Mouse (Mus musculus) midbrain, embryonic 14.5 days (tissue): Measurements from ENCODE around the gene Trio. TPM values are rescaled to one million over a fixed set of nuclear protein-coding genes. Genes with fewer than 3 reads are reported as not detected.
A peak's percentile ranks its signal among the peaks of the same experiment; 100 is the strongest.
"Not testable (repeated sequence)": the region's sequence is repeated elsewhere in the genome, so short reads cannot be mapped to it uniquely, and the experiment has no call there.

Source experiments
- ATAC-seq: fragments of 200-750 bp; cut with Nextera tagmentation; 2 replicates; pipeline ENCODE4 v1.8.0; 2017; ENCODE audit warnings: moderate number of reproducible peaks, moderate library complexity; ENCODE audit not compliant: low FRiP score, low TSS enrichment
- DNase-seq: peaks from one replicate; pipeline ENCODE4 v3.0.0-alpha.2; 2015
- H3K27ac ChIP-seq: fragments of 300-500 bp; sonication (generic); replicated peaks from 2 replicates; pipeline ENCODE4 v1.5.1; 2014; ENCODE audit warnings: mild to moderate bottlenecking, low read depth, low read length, moderate library complexity
- H3K27me3 ChIP-seq: fragments of 300-500 bp; sonication (generic); 2 replicates; pipeline ENCODE4 v1.6.1; 2014; ENCODE audit warnings: low read length, control low read depth, mixed read lengths; ENCODE audit not compliant: control insufficient read depth, insufficient read depth
- H3K36me3 ChIP-seq: fragments of 300-500 bp; sonication (generic); 2 replicates; pipeline ENCODE4 v1.6.1; 2014; ENCODE audit warnings: low read length, control low read depth; ENCODE audit not compliant: control insufficient read depth, insufficient read depth
- H3K4me1 ChIP-seq: fragments of 300-500 bp; sonication (generic); 2 replicates; pipeline ENCODE4 v1.6.1; 2014; ENCODE audit warnings: mild to moderate bottlenecking, antibody characterized with exemption, low read length, control low read depth; ENCODE audit not compliant: control insufficient read depth, insufficient read depth
- H3K4me2 ChIP-seq: fragments of 300-500 bp; sonication (generic); 2 replicates; pipeline ENCODE4 v1.6.1; 2014; ENCODE audit warnings: mild to moderate bottlenecking, low read length, moderate library complexity
- H3K4me3 ChIP-seq: fragments of 300-500 bp; sonication (generic); replicated peaks from 2 replicates; pipeline ENCODE4 v1.5.1; 2014; ENCODE audit warnings: low read depth, low read length
- H3K9ac ChIP-seq: fragments of 300-500 bp; sonication (generic); replicated peaks from 2 replicates; pipeline ENCODE4 v1.6.1; 2014; ENCODE audit warnings: mild to moderate bottlenecking, low read length, moderate library complexity
- H3K9me3 ChIP-seq: fragments of 300-500 bp; sonication (generic); 2 replicates; pipeline ENCODE4 v1.6.1; 2016; ENCODE audit warnings: low read length, control low read depth, mixed read lengths; ENCODE audit not compliant: control insufficient read depth
- WGBS: fragments of 180-500 bp; shearing (Covaris S2); extraction: QIAGEN DNeasy Blood & Tissue Kit; methylation state at CpG from one replicate; pipeline ENCODE4 v1.1.7; 2014; 5-methylcytosine and 5-hydroxymethylcytosine counted together
- polyA plus RNA-seq: library from polyadenylated mRNA; unstranded; fragments of >200 nt; fragmentation: Nextera tagmentation; extraction: Ambion mirVana; gene quantifications from 2 replicates; pipeline ENCODE4 v1.2.1, GENCODE M21; 2014

Trio gene
- polyA plus RNA-seq, 1 experiment from 2014 or later = 56.5 TPM

DNA sequence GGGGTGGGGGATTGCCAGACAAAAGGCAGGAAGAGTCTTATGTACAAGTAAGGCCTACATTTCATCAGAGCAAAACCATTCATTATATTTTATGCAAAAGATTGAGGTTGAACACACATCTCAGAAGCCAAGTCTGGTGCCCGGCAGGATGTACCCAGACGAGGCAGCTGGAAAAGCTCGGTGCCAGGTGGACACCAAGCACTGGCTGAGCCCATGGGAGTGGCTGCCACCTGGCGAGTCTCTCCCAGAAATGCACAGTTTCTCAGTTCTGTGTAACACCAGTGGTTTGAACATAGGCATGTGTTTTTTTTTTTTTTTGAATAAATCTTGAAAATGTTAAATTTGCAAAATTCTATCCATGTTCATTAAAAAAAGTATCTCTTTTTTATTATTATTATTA is 293.8 kb downstream of the Trio start:
- ATAC-seq (no peak), DNase-seq (no peak)
- no peaks in the 10 kb centered on the region for H3K27me3 ChIP-seq
- peaks cover 55% of the 10 kb centered on the region for H3K36me3 ChIP-seq
- no peaks in the 10 kb centered on the region for H3K9me3 ChIP-seq
- no peak overlapping the region for H3K9ac ChIP-seq
- no peak overlapping the region for H3K27ac ChIP-seq
- H3K4me2 ChIP-seq = no peak overlapping the region
- no peaks in the 10 kb centered on the region for H3K4me1 ChIP-seq
- 90% methylated on average over 4 of the region's 4 CpGs for WGBS
- no peak overlapping the region for H3K4me3 ChIP-seq

DNA sequence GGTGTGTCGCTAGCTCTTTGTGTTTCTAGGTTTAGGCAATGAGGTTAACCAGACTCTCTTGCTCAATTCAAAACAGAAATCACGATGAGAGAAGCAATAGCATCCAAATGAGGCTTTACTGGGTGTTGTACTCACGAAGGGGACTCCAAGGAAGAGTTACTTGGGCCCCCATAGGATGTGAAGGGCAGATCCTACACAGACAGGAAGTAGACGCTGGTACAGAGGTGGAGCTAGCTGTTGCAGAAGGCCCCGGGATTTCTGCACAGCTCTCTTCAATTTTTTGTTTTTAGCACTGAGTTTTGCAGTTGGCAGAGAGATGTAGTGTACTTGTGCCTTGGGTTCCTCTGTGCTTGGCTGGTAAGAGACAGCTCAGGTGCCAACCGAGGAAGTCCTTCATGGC is 299.4 kb downstream of the Trio start:
- DNase-seq = no peak
- 87% methylated on average over 6 of the region's 6 CpGs for WGBS

DNA sequence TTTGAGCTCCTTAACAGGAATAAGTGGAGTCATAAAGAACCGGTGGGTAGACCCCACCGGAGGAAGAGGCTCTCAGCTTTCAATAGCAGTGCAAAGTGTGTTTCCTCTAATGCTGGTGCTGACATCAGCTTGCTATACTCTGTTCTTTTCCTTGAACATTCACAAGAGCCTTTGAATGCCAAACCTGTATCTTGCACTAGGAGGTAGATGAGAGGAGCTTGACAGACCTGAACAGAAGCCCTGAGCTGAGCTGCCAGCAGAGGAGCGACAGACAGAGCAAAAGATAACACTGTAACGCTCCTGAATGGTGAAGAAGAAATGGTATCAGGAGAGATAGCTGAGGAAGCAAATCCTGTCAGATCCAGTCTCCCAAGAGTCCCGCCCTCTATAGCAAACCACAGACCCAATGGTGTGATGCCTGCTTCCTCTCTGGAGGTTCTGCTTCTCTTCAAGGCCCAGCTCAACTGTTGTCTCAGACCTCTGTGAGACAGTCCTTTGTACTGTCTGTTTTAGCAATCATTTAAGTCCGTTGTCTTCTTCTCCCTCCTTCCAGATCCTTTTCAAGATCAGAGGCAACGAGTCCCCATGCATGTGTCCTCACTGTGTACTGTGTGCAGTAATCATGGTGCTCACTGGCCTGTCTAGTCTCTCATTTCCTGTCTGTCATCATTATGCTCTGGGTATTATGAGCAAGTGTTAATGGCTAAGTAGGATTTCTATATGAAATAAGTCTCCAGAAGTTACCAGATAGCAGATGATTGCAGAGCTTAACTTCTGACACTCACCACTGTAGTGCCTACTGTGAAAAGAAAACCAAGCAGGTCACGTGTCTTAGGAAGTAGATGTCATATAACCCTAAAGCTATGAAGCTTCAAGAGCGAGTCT is 300.6 kb downstream of the Trio start:
- H3K36me3 ChIP-seq = 0 out of 2 replicates have a peak, but pooled peaks cover 2% of the 10 kb centered on the region
- WGBS = 80% methylated on average over 9 of the region's 9 CpGs
- H3K27ac ChIP-seq = no peak overlapping the region

More for the DNA sequence above, 299.4 kb downstream of the Trio start:
- Histone ChIP-seq H3K4me3 (no peak overlapping the region), H3K9me3 (no peaks in the 10 kb centered on the region), H3K4me2 (no peak overlapping the region), H3K9ac (no peak overlapping the region), H3K4me1 (no peaks in the 10 kb centered on the region), H3K36me3 (0 out of 2 replicates have a peak, but pooled peaks cover 4% of the 10 kb centered on the region), H3K27ac (no peak overlapping the region), H3K27me3 (no peaks in the 10 kb centered on the region)
- no peak for ATAC-seq

DNA sequence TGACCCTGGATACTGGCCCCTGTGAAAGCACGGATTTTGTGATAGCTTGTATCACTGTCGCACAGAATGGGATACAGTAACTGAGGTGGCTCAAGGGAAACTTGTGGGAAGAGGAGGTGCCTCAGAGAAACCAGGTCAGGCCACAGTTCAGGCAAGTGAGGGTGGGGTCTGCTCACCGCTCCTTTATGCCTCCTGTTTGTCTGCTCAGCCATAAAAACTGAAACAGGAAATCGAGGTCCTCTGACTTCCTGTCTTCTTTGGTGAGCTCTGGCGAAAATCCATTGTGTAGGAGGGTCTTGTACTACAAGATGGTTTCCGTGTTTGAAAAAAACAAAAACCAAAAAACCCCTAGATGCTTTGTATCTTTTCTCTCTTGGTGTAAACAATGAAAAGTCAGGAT is 301.4 kb downstream of the Trio start:
- Histone ChIP-seq H3K4me1 (no peaks in the 10 kb centered on the region), H3K9me3 (no peaks in the 10 kb centered on the region), H3K4me2 (no peak overlapping the region), H3K27me3 (no peaks in the 10 kb centered on the region), H3K36me3 (no peaks in the 10 kb centered on the region), H3K9ac (no peak overlapping the region), H3K27ac (no peak overlapping the region), H3K4me3 (no peak overlapping the region)
- no peak for ATAC-seq
- no peak for DNase-seq
- 79% methylated on average over 6 of the region's 6 CpGs for WGBS

More for the DNA sequence above, 300.6 kb downstream of the Trio start:
- no peak for DNase-seq
- Histone ChIP-seq H3K4me1 (no peaks in the 10 kb centered on the region), H3K9me3 (no peaks in the 10 kb centered on the region), H3K4me2 (no peak overlapping the region), H3K27me3 (no peaks in the 10 kb centered on the region), H3K4me3 (no peak overlapping the region), H3K9ac (no peak overlapping the region)
- no peak for ATAC-seq

DNA sequence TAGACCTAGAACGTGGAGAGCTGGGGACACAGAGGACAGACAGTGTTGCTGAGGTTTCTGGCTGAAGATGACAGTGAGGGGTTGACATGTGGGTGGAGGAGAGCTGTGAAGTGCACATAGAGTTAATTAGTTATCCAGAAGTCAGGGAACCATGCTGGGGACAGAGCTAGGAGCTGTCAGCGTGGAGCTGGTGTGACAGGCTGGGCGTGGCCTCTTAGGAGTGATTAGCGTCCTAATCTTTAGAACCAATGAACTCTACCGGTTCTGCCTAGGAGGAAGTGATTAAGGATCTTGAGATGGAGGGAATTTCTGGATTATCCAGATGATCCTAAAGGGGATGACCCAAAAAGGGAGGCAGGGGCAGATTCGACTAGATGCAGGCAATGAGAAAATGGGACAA is 301.9 kb downstream of the Trio start:
- no peak for DNase-seq
- Histone ChIP-seq H3K4me3 (no peak overlapping the region), H3K36me3 (no peaks in the 10 kb centered on the region), H3K9me3 (no peaks in the 10 kb centered on the region), H3K27me3 (no peaks in the 10 kb centered on the region), H3K4me1 (no peaks in the 10 kb centered on the region), H3K4me2 (no peak overlapping the region), H3K27ac (no peak overlapping the region), H3K9ac (no peak overlapping the region)
- WGBS = 49% methylated on average over 6 of the region's 6 CpGs
- no peak for ATAC-seq

DNA sequence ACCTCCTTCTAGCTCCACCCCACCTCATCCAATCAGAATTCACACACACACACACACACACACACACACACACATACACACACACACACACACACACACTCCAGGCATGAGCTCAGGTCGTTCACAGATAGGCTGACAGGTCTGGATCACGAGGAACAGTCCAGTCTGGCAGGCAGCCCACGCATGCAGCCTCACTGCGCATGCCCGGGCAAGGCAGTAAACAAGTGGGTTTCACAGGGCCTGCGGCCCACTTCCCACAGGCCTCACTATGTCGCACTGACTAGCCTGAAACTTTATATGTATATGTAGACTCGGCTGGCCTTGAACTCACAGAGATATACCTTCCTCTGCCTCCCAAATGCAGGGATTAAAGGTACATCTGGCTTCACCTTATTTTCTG is 305.4 kb downstream of the Trio start:
- not testable (repeated sequence) for H3K27ac ChIP-seq, ATAC-seq, H3K27me3 ChIP-seq, H3K4me3 ChIP-seq, H3K4me2 ChIP-seq, H3K36me3 ChIP-seq, H3K9me3 ChIP-seq, H3K9ac ChIP-seq, H3K4me1 ChIP-seq, DNase-seq
- WGBS = 96% methylated on average over 8 of the region's 8 CpGs

DNA sequence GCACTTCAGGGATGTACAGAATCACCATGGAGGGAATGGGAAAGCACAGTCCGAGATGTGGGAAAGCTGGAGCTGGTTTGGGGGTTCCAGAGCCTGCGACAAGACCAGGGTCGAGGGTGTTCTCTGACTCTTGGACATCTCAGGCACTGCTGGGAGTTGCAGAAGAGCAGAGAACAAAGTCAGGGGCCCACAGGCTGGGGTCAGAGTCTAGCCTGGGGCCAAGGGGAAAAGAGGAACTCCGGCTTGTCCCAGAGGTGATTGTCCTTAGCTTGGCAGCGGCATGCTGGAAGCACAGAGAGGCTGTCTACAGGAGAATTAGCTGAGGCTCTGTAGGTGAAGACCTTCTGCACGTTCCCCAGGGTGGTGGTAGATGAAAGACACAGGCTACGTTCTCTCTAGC is 307.0 kb downstream of the Trio start:
- Histone ChIP-seq H3K36me3 (no peaks in the 10 kb centered on the region), H3K9me3 (no peaks in the 10 kb centered on the region), H3K4me1 (no peaks in the 10 kb centered on the region), H3K9ac (no peak overlapping the region), H3K27ac (no peak overlapping the region), H3K27me3 (no peaks in the 10 kb centered on the region), H3K4me2 (no peak overlapping the region), H3K4me3 (no peak overlapping the region)
- DNase-seq = no peak
- 84% methylated on average over 7 of the region's 7 CpGs for WGBS
- ATAC-seq = no peak

DNA sequence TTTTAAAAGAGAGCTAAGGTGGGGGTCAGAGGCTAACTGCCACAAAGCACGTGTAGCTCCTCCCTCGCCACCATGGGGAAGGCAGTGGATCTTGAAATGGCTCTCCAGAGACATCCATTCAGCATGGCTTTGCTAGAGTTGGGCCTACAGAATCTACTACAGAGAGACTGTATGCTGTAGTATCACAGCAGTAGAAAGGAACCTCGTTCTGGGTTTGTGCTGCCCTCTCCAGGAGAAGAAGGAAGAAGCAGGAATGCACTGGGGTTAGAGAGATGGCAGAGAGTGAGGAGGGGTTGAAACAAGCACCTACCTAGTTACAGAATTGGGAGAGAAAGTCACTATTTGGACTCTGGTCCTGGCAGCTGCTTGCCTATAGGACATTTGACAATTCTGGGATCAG is 310.3 kb downstream of the Trio start:
- DNase-seq = peak; percentile 46
- Histone ChIP-seq H3K36me3 (no peaks in the 10 kb centered on the region), H3K9me3 (no peaks in the 10 kb centered on the region), H3K4me2 (no peak overlapping the region), H3K27me3 (no peaks in the 10 kb centered on the region), H3K9ac (no peak overlapping the region), H3K4me3 (no peak overlapping the region), H3K4me1 (no peaks in the 10 kb centered on the region), H3K27ac (no peak overlapping the region)
- ATAC-seq = no peak
- WGBS = 26% methylated on average over 3 of the region's 3 CpGs

DNA sequence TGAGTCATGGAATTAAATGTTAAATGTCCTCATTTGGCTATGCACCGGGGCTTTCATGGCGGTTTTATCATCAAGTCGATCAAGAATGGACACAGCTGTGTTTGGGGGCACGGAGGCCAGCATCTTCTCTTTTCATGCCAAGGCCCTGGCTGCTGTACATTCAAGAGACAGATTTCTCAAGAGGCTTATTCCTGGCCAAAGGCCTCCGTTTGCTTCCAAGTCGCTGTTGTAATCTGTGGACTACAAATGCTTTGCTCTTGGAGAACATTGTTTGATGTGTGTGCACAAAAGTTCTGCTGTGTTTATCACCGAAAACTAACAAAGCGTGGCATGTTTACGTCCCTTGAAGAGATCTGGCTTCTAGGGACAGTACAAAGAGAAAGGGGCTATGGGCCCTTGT is 314.9 kb downstream of the Trio start:
- Histone ChIP-seq H3K4me2 (no peak overlapping the region), H3K9me3 (no peaks in the 10 kb centered on the region), H3K4me1 (no peaks in the 10 kb centered on the region), H3K9ac (no peak overlapping the region), H3K27ac (no peak overlapping the region), H3K36me3 (no peaks in the 10 kb centered on the region), H3K27me3 (no peaks in the 10 kb centered on the region), H3K4me3 (no peak overlapping the region)
- ATAC-seq (no peak), DNase-seq (no peak)
- 84% methylated on average over 9 of the region's 9 CpGs for WGBS
